Mouse (Mus musculus): ENCODE data around the gene Sc5d. TPM values are rescaled to one million over a fixed set of nuclear protein-coding genes. Genes with fewer than 3 reads are reported as not detected.

Gene Sc5d
- polyA plus RNA-seq, 1 experiment from 2014 or later = 44.7 TPM

DNA sequence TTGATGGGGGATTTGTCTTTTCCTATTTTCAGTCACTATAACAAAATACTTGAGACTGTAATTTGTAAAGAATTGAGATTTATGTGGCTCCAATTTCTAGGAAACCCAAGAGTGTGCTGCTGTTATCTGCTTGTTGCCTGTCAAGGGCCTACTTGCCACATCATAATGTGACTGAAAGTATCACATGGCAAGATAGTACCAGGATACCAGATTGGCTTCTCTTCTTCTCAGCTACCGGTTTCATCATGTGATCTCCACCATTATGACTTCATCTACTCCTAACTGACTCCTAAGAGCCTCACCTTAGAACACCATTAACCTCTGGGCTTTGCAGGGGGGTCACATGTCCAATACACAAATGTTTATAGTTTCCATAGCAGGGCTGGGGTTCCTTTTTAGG is 49.9 kb downstream of the Sc5d start:
- ATAC-seq (ENCODE audit: insufficient number of reproducible peaks, insufficient read depth, low FRiP score, low TSS enrichment, low read depth) = no peak
- H3K4me3 ChIP-seq = no peak overlapping the region
- no peak overlapping the region for H3K9ac ChIP-seq
- no peaks in the 10 kb centered on the region for H3K27me3 ChIP-seq
- H3K36me3 ChIP-seq = no peaks in the 10 kb centered on the region
- 81% methylated on average over 1 of the region's 1 CpGs for WGBS
- no peaks in the 10 kb centered on the region for H3K9me3 ChIP-seq
- no peak overlapping the region for H3K27ac ChIP-seq
- H3K4me2 ChIP-seq = no peak overlapping the region
- H3K4me1 ChIP-seq = no peaks in the 10 kb centered on the region

DNA sequence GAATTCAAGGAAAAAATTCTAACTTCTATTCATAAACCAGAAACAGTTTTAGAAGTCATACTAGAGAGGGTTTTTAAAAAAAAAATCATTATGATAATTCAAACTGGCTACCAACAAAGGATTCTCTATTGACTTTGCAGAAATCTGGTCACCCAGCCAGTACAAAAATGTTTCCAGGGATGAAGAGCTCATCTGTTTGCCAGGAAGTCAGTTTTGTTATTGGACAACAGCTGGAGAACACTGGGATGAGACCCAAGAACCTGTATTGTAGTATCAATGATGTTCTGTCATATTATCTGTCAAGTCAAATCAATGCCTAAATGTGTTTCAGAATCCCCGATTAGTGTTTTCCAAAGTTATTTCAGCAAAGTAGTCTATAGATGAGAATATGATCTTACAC is 50.9 kb downstream of the Sc5d start:
- Histone ChIP-seq H3K9me3 (no peaks in the 10 kb centered on the region), H3K4me3 (no peak overlapping the region), H3K27me3 (no peaks in the 10 kb centered on the region), H3K9ac (no peak overlapping the region), H3K27ac (no peak overlapping the region), H3K4me1 (no peaks in the 10 kb centered on the region), H3K36me3 (no peaks in the 10 kb centered on the region), H3K4me2 (no peak overlapping the region)
- ATAC-seq (ENCODE audit: insufficient number of reproducible peaks, insufficient read depth, low FRiP score, low TSS enrichment, low read depth) = no peak
- 91% methylated on average over 1 of the region's 1 CpGs for WGBS

DNA sequence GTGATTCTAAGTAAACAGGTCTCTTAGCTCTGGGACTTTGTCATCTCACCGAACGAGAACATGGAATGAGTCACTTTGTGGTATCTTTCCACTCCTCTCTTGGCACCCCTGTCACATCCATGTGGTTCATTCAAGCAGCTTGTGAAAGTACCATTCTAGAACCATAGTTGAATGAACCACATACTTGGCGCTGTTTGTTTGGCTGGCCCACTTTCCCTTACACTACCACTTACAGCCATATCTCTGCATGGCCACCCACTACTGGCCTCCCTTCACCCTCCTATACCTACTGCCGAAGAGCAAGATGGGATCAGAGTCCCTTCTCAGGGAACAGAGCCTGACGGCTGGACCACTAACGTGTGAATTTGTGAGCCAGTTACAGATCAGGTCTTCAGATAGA is 54.4 kb downstream of the Sc5d start:
- no peaks in the 10 kb centered on the region for H3K36me3 ChIP-seq
- no peak overlapping the region for H3K4me2 ChIP-seq
- H3K27ac ChIP-seq = no peak overlapping the region
- H3K4me1 ChIP-seq = no peaks in the 10 kb centered on the region
- no peaks in the 10 kb centered on the region for H3K9me3 ChIP-seq
- no peaks in the 10 kb centered on the region for H3K27me3 ChIP-seq
- H3K4me3 ChIP-seq = no peak overlapping the region
- 86% methylated on average over 6 of the region's 6 CpGs for WGBS
- no peak overlapping the region for H3K9ac ChIP-seq
- no peak for ATAC-seq (ENCODE audit: insufficient number of reproducible peaks, insufficient read depth, low FRiP score, low TSS enrichment, low read depth)

DNA sequence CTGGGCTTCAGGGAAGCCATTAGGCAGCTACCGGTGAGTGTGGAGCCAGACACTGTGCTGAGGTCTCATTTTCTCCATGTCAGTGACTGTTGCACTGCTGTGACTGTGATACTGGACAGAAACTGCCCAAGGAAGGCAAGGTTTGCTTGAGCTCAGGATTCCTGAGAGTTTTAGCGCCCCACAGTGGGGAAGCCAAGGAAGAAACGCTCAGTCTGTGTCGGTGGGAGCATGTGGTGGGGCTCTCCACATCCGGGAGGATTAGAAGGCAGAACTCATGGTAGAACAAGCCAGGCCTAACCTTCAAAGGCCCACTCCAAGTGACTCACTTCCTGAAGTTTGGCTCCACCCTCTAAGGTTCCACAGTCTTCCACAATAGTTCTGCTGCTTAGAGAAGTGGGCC is 55.6 kb downstream of the Sc5d start:
- no peaks in the 10 kb centered on the region for H3K4me1 ChIP-seq
- H3K27ac ChIP-seq = no peak overlapping the region
- H3K9ac ChIP-seq = no peak overlapping the region
- H3K4me2 ChIP-seq = no peak overlapping the region
- WGBS = 30% methylated on average over 5 of the region's 5 CpGs
- no peak; the same call in 1 of the 2 replicates for ATAC-seq (ENCODE audit: insufficient number of reproducible peaks, insufficient read depth, low FRiP score, low TSS enrichment, low read depth)
- H3K9me3 ChIP-seq = no peaks in the 10 kb centered on the region
- H3K27me3 ChIP-seq = no peaks in the 10 kb centered on the region
- no peaks in the 10 kb centered on the region for H3K36me3 ChIP-seq
- no peak overlapping the region for H3K4me3 ChIP-seq

DNA sequence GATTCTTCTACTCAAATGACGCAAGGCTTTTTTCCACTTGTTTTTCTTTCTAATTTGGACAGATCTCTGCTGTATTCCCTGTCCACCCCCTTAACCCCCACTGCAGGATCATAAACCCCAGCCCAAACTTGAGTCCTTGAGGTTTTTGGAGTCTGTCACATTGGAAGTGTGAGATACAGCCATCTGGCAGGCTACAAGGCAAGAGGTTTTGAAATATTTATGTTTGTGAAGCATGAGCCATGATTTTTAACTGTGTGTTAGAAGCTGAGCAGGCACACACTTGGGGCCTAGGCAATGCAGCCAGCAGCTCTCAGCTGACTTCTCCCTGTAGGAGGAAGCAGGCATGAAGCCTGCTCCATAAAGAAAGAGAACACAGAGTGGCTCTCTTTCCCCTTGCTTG is 57.3 kb downstream of the Sc5d start:
- H3K27ac ChIP-seq = no peak overlapping the region

DNA sequence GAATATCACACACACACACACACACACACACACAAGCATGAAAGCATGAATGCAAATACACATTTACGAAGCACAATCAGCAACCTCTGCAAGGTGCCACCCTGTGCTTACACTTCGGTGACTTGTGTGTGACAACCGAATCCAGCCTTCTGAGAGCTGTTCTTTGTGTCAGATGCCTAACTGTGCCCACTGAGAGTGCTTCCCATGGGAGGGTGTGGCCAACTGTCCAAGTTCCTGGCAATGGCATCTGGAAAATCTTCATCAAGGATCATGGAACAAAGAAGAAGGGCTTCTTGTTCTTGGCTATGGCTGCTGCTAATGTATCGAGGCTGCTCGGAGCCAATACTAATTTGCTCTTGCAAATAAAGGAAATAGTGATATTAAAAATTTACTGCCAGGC is 61.8 kb downstream of the Sc5d start:
- ATAC-seq (ENCODE audit: insufficient number of reproducible peaks, insufficient read depth, low FRiP score, low TSS enrichment, low read depth) = no peak
- 86% methylated on average over 5 of the region's 5 CpGs for WGBS
- H3K4me2 ChIP-seq = no peak overlapping the region
- H3K27me3 ChIP-seq = no peaks in the 10 kb centered on the region
- no peaks in the 10 kb centered on the region for H3K9me3 ChIP-seq
- no peak overlapping the region for H3K9ac ChIP-seq
- H3K4me3 ChIP-seq = no peak overlapping the region
- no peaks in the 10 kb centered on the region for H3K4me1 ChIP-seq
- H3K27ac ChIP-seq = no peak overlapping the region
- no peaks in the 10 kb centered on the region for H3K36me3 ChIP-seq

More for the DNA sequence above, 57.3 kb downstream of the Sc5d start:
- H3K9ac ChIP-seq = no peak overlapping the region
- no peaks in the 10 kb centered on the region for H3K9me3 ChIP-seq
- H3K36me3 ChIP-seq = no peaks in the 10 kb centered on the region
- WGBS = 70% methylated on average over 1 of the region's 1 CpGs
- no peaks in the 10 kb centered on the region for H3K27me3 ChIP-seq
- no peak for ATAC-seq (ENCODE audit: insufficient number of reproducible peaks, insufficient read depth, low FRiP score, low TSS enrichment, low read depth)
- no peak overlapping the region for H3K4me2 ChIP-seq
- H3K4me1 ChIP-seq = no peaks in the 10 kb centered on the region
- H3K4me3 ChIP-seq = no peak overlapping the region

Other genes starting within 250 kb of the Sc5d start
- 6.6 and 8.2 TPM in 2 replicates for gene Sorl1, start 140.0 kb downstream of the Sc5d start, polyA plus RNA-seq (2015; fragmentation: Nextera tagmentation; extraction: Ambion mirVana)
- gene Tecta, start 135.7 kb upstream of the Sc5d start, polyA plus RNA-seq (2015; fragmentation: Nextera tagmentation; extraction: Ambion mirVana) = 0.26 and 0.37 TPM in 2 replicates
- gene Tbcel, start 243.6 kb upstream of the Sc5d start, polyA plus RNA-seq (2015; fragmentation: Nextera tagmentation; extraction: Ambion mirVana) = 4.6 and 4.9 TPM in 2 replicates

Data from embryonic facial prominence, embryonic 13.5 days (tissue).